Mouse (Mus musculus): ENCODE results near the gene Prss23.

The Prss23 gene

GRCm38 (mm10) chr7:89526731-89527429 is at the start of gene Prss23:
Gene Prss23 (minus strand): TSS chr7:89527187.
- peak; percentile 44 for DNase-seq

- no peak for DNase-seq
These were observed 49.1 kb upstream of the Prss23 start for GRCm38 (mm10) chr7:89576127-89576526.

GRCm38 (mm10) chr7:89564569-89564968 is 37.6 kb upstream of the Prss23 start:
- DNase-seq, result no peak

- DNase-seq, result no peak
These were observed 36.5 kb upstream of the Prss23 start for GRCm38 (mm10) chr7:89563501-89563900.

GRCm38 (mm10) chr7:89562140-89562539 is 35.2 kb upstream of the Prss23 start:
- DNase-seq, result no peak

GRCm38 (mm10) chr7:89560939-89561338 is 34.0 kb upstream of the Prss23 start:
- no peak for DNase-seq

GRCm38 (mm10) chr7:89559633-89560032 is 32.6 kb upstream of the Prss23 start:
- DNase-seq, result no peak

- DNase-seq, result no peak
These were observed 32.1 kb upstream of the Prss23 start for GRCm38 (mm10) chr7:89559105-89559504.

GRCm38 (mm10) chr7:89558446-89559039 is 31.6 kb upstream of the Prss23 start:
- DNase-seq, result no peak

- DNase-seq, result no peak
These were observed 30.1 kb upstream of the Prss23 start for GRCm38 (mm10) chr7:89557056-89557455.

GRCm38 (mm10) chr7:89556652-89557051 is 29.7 kb upstream of the Prss23 start:
- DNase-seq, result no peak

GRCm38 (mm10) chr7:89555170-89555569 is 28.2 kb upstream of the Prss23 start:
- DNase-seq, result peak; percentile 11

GRCm38 (mm10) chr7:89554068-89554467 is 27.1 kb upstream of the Prss23 start:
- no peak for DNase-seq

GRCm38 (mm10) chr7:89540976-89541375 is 14.0 kb upstream of the Prss23 start:
- no peak for DNase-seq

GRCm38 (mm10) chr7:89539391-89539790 is 12.4 kb upstream of the Prss23 start:
- no peak for DNase-seq

GRCm38 (mm10) chr7:89527430-89527856 is 456 bp upstream of the Prss23 start:
- no peak for DNase-seq

GRCm38 (mm10) chr7:89523816-89524215 is 3.2 kb downstream of the Prss23 start:
- DNase-seq, result no peak

GRCm38 (mm10) chr7:89522170-89522569 is 4.8 kb downstream of the Prss23 start:
- DNase-seq, result no peak

GRCm38 (mm10) chr7:89517460-89518390 is 9.3 kb downstream of the Prss23 start:
- DNase-seq, result peak; percentile 89

GRCm38 (mm10) chr7:89516551-89517459 is 10.2 kb downstream of the Prss23 start:
- no peak for DNase-seq

- DNase-seq, result peak; percentile 41
These were observed 15.0 kb downstream of the Prss23 start for GRCm38 (mm10) chr7:89511921-89512514.

GRCm38 (mm10) chr7:89508672-89509071 is 18.3 kb downstream of the Prss23 start:
- no peak for DNase-seq

Data from retina, postnatal 1 day (tissue).